Mouse (Mus musculus) hindbrain, embryonic 16.5 days (tissue): ENCODE measurements around the gene Gcc2. TPM values are rescaled to one million over a fixed set of nuclear protein-coding genes. Genes with fewer than 3 reads are reported as not detected.
"Not testable (repeated sequence)": the region's sequence is repeated elsewhere in the genome, so short reads cannot be mapped to it uniquely, and the experiment has no call there.

Source experiments
- ATAC-seq: fragments of 200-750 bp; cut with Nextera tagmentation; 2 replicates; pipeline ENCODE4 v1.8.0; 2017; ENCODE audit warnings: moderate TSS enrichment, moderate library complexity
- H3K27ac ChIP-seq: fragments of 300-500 bp; sonication (generic); 2 replicates; pipeline ENCODE4 v1.5.1; 2014; ENCODE audit warnings: low read depth, mild to moderate bottlenecking, control low read depth, low read length, moderate library complexity
- H3K27me3 ChIP-seq: fragments of 300-500 bp; sonication (generic); replicated peaks from 2 replicates; pipeline ENCODE4 v1.6.1; 2014; ENCODE audit warnings: low read length; ENCODE audit not compliant: control insufficient read depth, insufficient read depth
- H3K36me3 ChIP-seq: fragments of 300-500 bp; sonication (generic); 2 replicates; pipeline ENCODE4 v1.6.1; 2014; ENCODE audit warnings: mild to moderate bottlenecking, low read length, moderate library complexity, mixed read lengths; ENCODE audit not compliant: control insufficient read depth, insufficient read depth
- H3K4me1 ChIP-seq: fragments of 300-500 bp; sonication (generic); 2 replicates; pipeline ENCODE4 v1.6.1; 2014; ENCODE audit warnings: low read depth, low read length; ENCODE audit not compliant: control insufficient read depth, insufficient read depth
- H3K4me2 ChIP-seq: fragments of 300-500 bp; sonication (generic); 2 replicates; pipeline ENCODE4 v1.6.1; 2014; ENCODE audit warnings: mild to moderate bottlenecking, low read length, control low read depth, moderate library complexity
- H3K4me3 ChIP-seq: fragments of 300-500 bp; sonication (generic); 2 replicates; pipeline ENCODE4 v1.5.1; 2014; ENCODE audit warnings: mild to moderate bottlenecking, low read length, control low read depth, moderate library complexity
- H3K9ac ChIP-seq: fragments of 300-500 bp; sonication (generic); 2 replicates; pipeline ENCODE4 v1.6.1; 2014; ENCODE audit warnings: low read depth, mild to moderate bottlenecking, control low read depth, low read length, moderate library complexity
- H3K9me3 ChIP-seq: fragments of 300-500 bp; sonication (generic); 2 replicates; pipeline ENCODE4 v1.6.1; 2014; ENCODE audit warnings: mild to moderate bottlenecking, low read length, moderate library complexity; ENCODE audit not compliant: control insufficient read depth
- WGBS: fragments of 180-500 bp; shearing (Covaris S2); extraction: QIAGEN DNeasy Blood & Tissue Kit; methylation state at CpG from one replicate; pipeline ENCODE4 v1.1.7; 2014; 5-methylcytosine and 5-hydroxymethylcytosine counted together
- polyA plus RNA-seq: library from polyadenylated mRNA; unstranded; fragments of >200 nt; fragmentation: Nextera tagmentation; extraction: Ambion mirVana; gene quantifications from 2 replicates; pipeline ENCODE4 v1.2.1, GENCODE M21; 2015

Gene Gcc2
- polyA plus RNA-seq, 1 experiment from 2014 or later, result 72.2 TPM

DNA sequence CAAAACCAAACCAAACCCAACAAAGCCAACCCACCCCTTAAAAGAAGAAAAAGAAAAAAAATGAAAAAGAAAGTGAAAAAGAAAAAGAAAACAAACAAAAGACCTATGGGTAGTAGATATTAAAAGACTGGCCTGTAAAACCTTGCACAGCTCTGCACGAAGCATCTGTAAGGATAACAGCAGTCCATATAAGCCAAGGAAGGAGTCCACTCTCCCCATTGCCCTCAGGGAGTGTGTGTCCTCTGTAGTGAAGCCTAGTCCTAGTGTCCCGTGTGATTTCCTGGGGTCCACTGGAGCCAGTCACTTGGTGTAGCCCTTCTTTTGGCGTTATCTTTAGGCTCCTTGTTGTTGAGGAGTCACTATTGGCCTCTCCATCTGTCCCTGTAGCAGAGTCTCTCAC lies 25.3 kb upstream of the Gcc2 start:
- H3K4me3 ChIP-seq, H3K9ac ChIP-seq, H3K36me3 ChIP-seq, H3K4me2 ChIP-seq, ATAC-seq, H3K27me3 ChIP-seq, H3K27ac ChIP-seq, H3K4me1 ChIP-seq: not testable (repeated sequence)
- WGBS, result 55% methylated on average over 3 of the region's 3 CpGs
- peaks cover 14% of the 10 kb centered on the region for H3K9me3 ChIP-seq

- peak; percentile 46 for ATAC-seq
- not testable (repeated sequence) for H3K27me3 ChIP-seq, H3K4me1 ChIP-seq, H3K36me3 ChIP-seq, H3K4me2 ChIP-seq, H3K27ac ChIP-seq, H3K9ac ChIP-seq, H3K4me3 ChIP-seq
- H3K9me3 ChIP-seq, result peaks cover 14% of the 10 kb centered on the region
- WGBS, result 94% methylated on average over 5 of the region's 7 CpGs
Measured at GRCm38 (mm10) chr10:58231088-58231487, 24.2 kb upstream of the Gcc2 start.

GRCm38 (mm10) chr10:58231779-58232640 lies 23.3 kb upstream of the Gcc2 start:
- not testable (repeated sequence) for H3K36me3 ChIP-seq, H3K27ac ChIP-seq, H3K4me3 ChIP-seq, H3K4me1 ChIP-seq, H3K9ac ChIP-seq, H3K4me2 ChIP-seq, H3K27me3 ChIP-seq
- H3K9me3 ChIP-seq, result peaks cover 14% of the 10 kb centered on the region
- WGBS, result 87% methylated on average over 31 of the region's 35 CpGs
- peak; percentile 83 for ATAC-seq

GRCm38 (mm10) chr10:58232641-58232969 lies 22.7 kb upstream of the Gcc2 start, which contains the start of gene Duxf3:
Gene Duxf3 (minus strand): TSS chr10:58232675.
- not testable (repeated sequence) for ATAC-seq, H3K27me3 ChIP-seq, H3K9ac ChIP-seq, H3K4me1 ChIP-seq, H3K4me3 ChIP-seq, H3K36me3 ChIP-seq, H3K4me2 ChIP-seq, H3K27ac ChIP-seq
- peaks cover 14% of the 10 kb centered on the region for H3K9me3 ChIP-seq
- WGBS, result 77% methylated on average over 4 of the region's 8 CpGs

GRCm38 (mm10) chr10:58233054-58233739 lies 22.1 kb upstream of the Gcc2 start:
- not testable (repeated sequence) for H3K4me3 ChIP-seq, H3K27ac ChIP-seq, H3K4me2 ChIP-seq, H3K9ac ChIP-seq, H3K36me3 ChIP-seq, H3K4me1 ChIP-seq, H3K27me3 ChIP-seq
- 81% methylated on average over 9 of the region's 10 CpGs for WGBS
- ATAC-seq, result peak; percentile 53
- peaks cover 14% of the 10 kb centered on the region for H3K9me3 ChIP-seq

DNA sequence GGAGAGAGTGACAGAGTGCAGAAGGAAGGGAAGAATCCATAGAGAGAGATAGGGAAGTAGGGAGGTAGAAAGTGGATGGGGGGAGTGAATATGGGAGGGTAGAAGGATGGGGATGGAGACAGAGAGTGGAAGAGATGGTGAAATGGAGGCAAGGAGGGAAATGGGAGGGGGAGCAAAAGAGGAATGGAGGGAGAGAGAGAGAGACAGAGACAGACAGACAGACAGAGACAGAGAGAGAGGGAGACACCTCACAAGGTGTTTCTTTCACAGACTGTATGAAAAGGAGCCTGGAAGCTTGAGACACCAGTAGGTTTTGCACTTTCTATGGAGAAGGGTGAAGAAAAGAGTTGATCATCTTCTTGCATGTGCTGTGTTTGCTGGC lies 21.6 kb upstream of the Gcc2 start:
- H3K4me1 ChIP-seq, H3K4me3 ChIP-seq, H3K27ac ChIP-seq, H3K9ac ChIP-seq, H3K36me3 ChIP-seq, H3K4me2 ChIP-seq, H3K27me3 ChIP-seq, ATAC-seq: not testable (repeated sequence)
- H3K9me3 ChIP-seq, result peaks cover 14% of the 10 kb centered on the region

- H3K9me3 ChIP-seq, result peaks cover 18% of the 10 kb centered on the region
- H3K4me2 ChIP-seq, H3K4me1 ChIP-seq, ATAC-seq, H3K27me3 ChIP-seq, H3K4me3 ChIP-seq, H3K9ac ChIP-seq, H3K36me3 ChIP-seq, H3K27ac ChIP-seq: not testable (repeated sequence)
- 88% methylated on average over 4 of the region's 4 CpGs for WGBS
Measured at GRCm38 (mm10) chr10:58234985-58235384, 20.3 kb upstream of the Gcc2 start.

DNA sequence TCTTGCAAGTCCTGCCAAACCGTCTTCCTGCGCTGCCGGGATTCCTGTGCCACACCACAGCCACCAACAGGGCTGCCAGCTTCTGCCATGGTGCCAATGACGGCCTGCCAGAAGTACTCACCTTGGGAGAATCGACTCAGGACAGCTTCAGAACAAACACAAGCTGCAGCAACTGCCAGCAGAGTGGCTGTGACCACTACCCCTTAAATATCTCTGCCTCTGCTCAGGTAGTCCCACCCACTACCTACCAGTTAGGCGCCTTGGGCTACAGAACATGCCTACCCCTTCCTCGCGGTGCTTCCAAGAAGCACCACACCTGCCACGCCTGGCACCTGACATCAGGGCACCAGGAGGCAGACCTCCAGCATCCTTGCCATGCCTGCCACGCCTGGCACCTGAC lies 18.7 kb upstream of the Gcc2 start, which contains the start of gene Gm4981:
Gene Gm4981 (minus strand): TSS at position 89 of the 400 bp plus-strand sequence.
- no peaks in the 10 kb centered on the region for H3K4me1 ChIP-seq
- ATAC-seq, result no peak
- H3K36me3 ChIP-seq, result no peaks in the 10 kb centered on the region
- H3K27ac ChIP-seq, result no peak within 1 kb of the TSS
- no peak within 1 kb of the TSS for H3K9ac ChIP-seq
- H3K27me3 ChIP-seq, result no peaks in the 10 kb centered on the region
- H3K4me3 ChIP-seq, result no peak within 1 kb of the TSS
- H3K4me2 ChIP-seq, result no peak within 1 kb of the TSS
- H3K9me3 ChIP-seq, result peaks cover 13% of the 10 kb centered on the region
- WGBS, result 88% methylated on average over 10 of the region's 10 CpGs

DNA sequence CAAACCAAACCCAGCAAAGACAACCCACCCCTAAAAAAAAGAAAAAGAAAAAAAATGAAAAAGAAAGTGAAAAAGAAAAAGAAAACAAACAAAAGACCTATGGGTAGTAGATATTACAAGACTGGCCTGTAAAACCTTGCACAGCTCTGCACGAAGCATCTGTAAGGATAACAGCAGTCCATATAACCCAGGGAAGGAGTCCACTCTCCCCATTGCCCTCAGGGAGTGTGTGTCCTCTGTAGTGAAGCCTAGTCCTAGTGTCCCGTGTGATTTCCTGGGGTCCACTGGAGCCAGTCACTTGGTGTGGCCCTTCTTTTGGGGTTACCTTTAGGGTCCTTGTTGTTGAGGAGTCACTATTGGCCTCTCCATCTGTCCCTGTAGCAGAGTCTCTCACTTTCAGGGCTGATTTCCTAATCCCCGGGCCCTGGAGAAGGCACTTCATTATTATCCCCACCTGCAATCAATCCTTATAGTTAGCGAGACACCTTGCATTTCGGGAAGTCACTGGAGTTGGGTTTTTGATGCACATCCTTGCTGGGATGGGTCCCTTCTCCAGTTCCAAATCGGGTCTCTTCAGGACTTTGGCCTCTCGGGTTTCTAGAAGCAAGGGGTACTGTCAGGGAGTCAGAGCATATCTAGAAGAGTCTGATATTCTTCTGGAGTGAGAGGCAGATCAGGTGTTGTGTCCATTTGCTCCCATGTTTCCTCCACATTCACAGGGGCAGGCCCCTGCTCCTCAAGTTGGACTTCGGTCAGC lies 16.1 kb upstream of the Gcc2 start:
- not testable (repeated sequence) for H3K4me3 ChIP-seq, H3K4me1 ChIP-seq, H3K27me3 ChIP-seq, H3K27ac ChIP-seq, H3K9ac ChIP-seq, H3K36me3 ChIP-seq, H3K4me2 ChIP-seq, H3K9me3 ChIP-seq
- peak; percentile 78 for ATAC-seq
- 90% methylated on average over 8 of the region's 8 CpGs for WGBS
